Mouse (Mus musculus): Measurements from ENCODE around the gene Amacr.

DNA sequence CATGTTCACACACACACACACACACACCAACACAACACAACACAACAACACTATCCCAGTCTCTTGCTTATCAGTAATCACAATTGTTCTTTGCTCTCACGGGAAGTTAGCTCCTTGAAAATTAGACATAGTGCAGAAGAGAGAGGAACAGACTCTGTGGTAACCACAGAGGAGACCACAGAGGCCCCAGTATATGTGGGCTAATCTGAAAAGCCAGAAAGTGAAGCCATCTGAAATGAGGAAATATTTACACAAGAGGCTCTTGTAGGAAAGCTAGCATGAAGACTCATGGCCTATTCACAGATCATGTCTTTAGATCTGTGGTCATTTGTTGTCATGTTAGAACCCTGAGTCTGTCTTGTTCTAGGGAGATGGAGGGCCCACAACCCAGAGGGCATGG, 47.6 kb upstream of the Amacr start:
- no peak for TF ChIP-seq POLR2A (IDR thresholded peaks at IDR 0.05; ENCODE audit: extremely low read depth, insufficient read depth, low read length)
- no peak for TF ChIP-seq CTCF (IDR thresholded peaks at IDR 0.05; ENCODE audit: low read depth, low read length)
